Mouse (Mus musculus): Measurements from ENCODE around the gene Svs5. TPM values are rescaled to one million over a fixed set of nuclear protein-coding genes. Genes with fewer than 3 reads are reported as not detected.

Gene Svs5
- total RNA-seq, 4 experiments from 2014 or later, result not detected

DNA sequence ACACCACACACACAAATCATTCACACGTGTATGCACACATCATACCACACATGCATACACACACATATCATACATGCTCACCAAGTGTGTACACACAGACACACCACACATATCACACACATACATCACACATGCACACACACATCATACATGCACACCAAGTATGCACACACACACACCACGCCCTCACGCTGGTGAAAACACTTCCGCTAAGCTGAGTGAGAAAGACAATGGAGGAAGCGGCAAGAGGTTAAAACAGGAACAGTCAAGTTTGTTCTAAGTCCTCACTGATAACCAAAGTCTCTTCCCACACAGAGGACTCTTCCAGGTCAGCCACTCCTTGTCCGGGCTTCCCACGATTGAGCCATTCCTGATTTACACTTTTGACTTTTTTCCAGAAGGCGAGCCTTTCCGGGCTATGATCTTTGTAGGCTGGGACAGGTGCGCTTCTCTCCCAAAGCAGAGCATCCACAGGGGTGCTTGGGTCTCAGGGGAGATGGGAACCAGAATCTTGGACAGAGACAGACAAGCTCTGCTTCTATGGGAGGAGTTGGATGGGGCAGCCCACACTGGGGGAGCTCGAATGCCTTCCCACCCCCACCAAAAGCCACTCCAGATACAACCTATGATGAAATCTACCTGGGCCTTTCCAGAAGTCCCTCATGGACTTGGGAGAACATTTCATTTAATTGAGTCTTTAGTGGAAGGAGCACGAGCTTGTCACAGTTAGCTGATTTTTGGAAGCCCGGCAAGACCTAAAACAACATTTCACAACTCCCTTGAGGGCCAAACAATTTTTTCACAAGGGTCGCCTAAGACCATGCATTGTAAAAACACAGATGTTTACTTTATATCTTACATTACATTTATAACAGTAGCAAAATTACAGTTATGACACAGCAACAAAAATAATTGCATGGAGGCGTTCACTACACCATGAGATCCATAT lies 45.2 kb downstream of the Svs5 start:
- DNase-seq (ENCODE audit: low spot score in 2 of 2), result no peak

DNA sequence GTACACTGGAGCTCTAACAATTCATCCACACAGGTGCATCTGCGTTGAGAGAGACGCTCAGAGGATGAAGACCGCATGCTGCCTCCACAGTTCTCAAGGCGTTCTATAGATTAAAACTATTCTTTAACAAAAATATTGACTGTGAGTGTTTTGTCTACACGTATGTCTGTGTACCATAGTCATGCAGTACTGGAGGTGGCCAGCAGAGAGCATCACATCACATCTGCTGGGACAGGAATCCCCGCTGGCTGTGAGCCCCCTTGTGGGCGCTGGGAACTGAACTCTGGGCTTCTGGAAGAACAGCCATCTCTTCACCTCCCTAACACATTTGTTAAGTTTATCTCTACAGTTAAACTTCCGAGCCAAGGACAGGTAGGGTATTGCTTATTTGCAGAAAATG lies 49.2 kb downstream of the Svs5 start:
- no peak for DNase-seq (ENCODE audit: low spot score in 2 of 2)

GRCm38 (mm10) chr2:164382971-164383370 lies 50.4 kb downstream of the Svs5 start:
- DNase-seq (ENCODE audit: low spot score in 2 of 2), result no peak

Small RNA genes within 50 kb of the gene (microRNA-seq; reads per million reads assigned to microRNA genes)
- not detected for gene Mir7678

Other genes starting within 250 kb of the Svs5 start
- 1 to 10 TPM in 3 of 4 experiments, under 1 TPM in 1; 0.54 to 1.8 (median 1.4) TPM for gene Kcns1, start 161.6 kb upstream of the Svs5 start, total RNA-seq (2022)
- under 1 TPM in 1 of 4 experiments, not detected in 3; 0.19 TPM for gene Wfdc5, start 150.0 kb upstream of the Svs5 start, total RNA-seq (2022)
- not detected for gene Wfdc12, start 142.1 kb upstream of the Svs5 start, total RNA-seq (2022)
- gene Wfdc15a, start 132.6 kb upstream of the Svs5 start, total RNA-seq (2022), result not detected
- not detected for gene Wfdc15b, start 111.1 kb upstream of the Svs5 start, total RNA-seq (2022)
- gene Svs2, start 94.3 kb upstream of the Svs5 start, total RNA-seq (2022), result not detected
- not detected for gene Svs3b, start 76.1 kb upstream of the Svs5 start, total RNA-seq (2022)
- not detected for gene Svs4, start 54.3 kb upstream of the Svs5 start, total RNA-seq (2022)
- gene Svs3a, start 43.5 kb upstream of the Svs5 start, total RNA-seq (2022), result not detected
- not detected for gene Svs6, start 16.0 kb upstream of the Svs5 start, total RNA-seq (2022)
- under 1 TPM in 1 of 4 experiments, not detected in 3; 0.67 TPM for gene Slpi, start 56.4 kb downstream of the Svs5 start, total RNA-seq (2022)
- not detected for gene Rbpjl, start 70.4 kb downstream of the Svs5 start, total RNA-seq (2022)
- gene Matn4, start 72.4 kb downstream of the Svs5 start, total RNA-seq (2022), result under 1 TPM; 0.27 to 0.99 (median 0.44) TPM
- gene Sdc4, start 111.1 kb downstream of the Svs5 start, total RNA-seq (2022), result 10 to 100 TPM; 23.9 to 58.8 (median 34.1) TPM
- 10 to 100 TPM; 25.3 to 27.8 (median 26.6) TPM for gene Sys1, start 124.2 kb downstream of the Svs5 start, total RNA-seq (2022)
- 10 to 100 TPM in 2 of 4 experiments, 1 to 10 TPM in 1, not detected in 1; 3.8 to 12.1 (median 11.8) TPM for gene Gm20458, start 128.2 kb downstream of the Svs5 start, total RNA-seq (2022)
- not detected for gene Trp53tg5, start 141.0 kb downstream of the Svs5 start, total RNA-seq (2022)
- 10 to 100 TPM; 14.8 to 32.8 (median 22.6) TPM for gene Dbndd2, start 153.4 kb downstream of the Svs5 start, total RNA-seq (2022)
- 10 to 100 TPM; 27.2 to 33.2 (median 30.0) TPM for gene Pigt, start 164.8 kb downstream of the Svs5 start, total RNA-seq (2022)
- not detected for gene Wfdc2, start 229.7 kb downstream of the Svs5 start, total RNA-seq (2022)
- gene Spint3, start 240.7 kb downstream of the Svs5 start, total RNA-seq (2022), result not detected